Mouse (Mus musculus) forelimb bud, embryonic 11.5 days (tissue): Measurements from ENCODE around the gene Syf2.

Experiments used
- DNase-seq: peaks from one replicate; pipeline ENCODE4 v3.0.0-alpha.2; 2012; ENCODE audit warnings: low read depth, low spot score

Syf2 gene

GRCm38 (mm10) chr4:134975261-134975928 is 44.7 kb downstream of the Syf2 start:
- peak; percentile 61 for DNase-seq

GRCm38 (mm10) chr4:134975929-134976308 is 45.2 kb downstream of the Syf2 start:
- DNase-seq: no peak

GRCm38 (mm10) chr4:134978930-134979329 is 48.2 kb downstream of the Syf2 start:
- DNase-seq: no peak

- DNase-seq: no peak
These were observed 51.3 kb downstream of the Syf2 start for GRCm38 (mm10) chr4:134981959-134982431.

- no peak for DNase-seq
These were observed 52.4 kb downstream of the Syf2 start for GRCm38 (mm10) chr4:134983136-134983535.

GRCm38 (mm10) chr4:134984555-134984954 is 53.9 kb downstream of the Syf2 start:
- no peak for DNase-seq

- no peak for DNase-seq
These were observed 55.1 kb downstream of the Syf2 start for GRCm38 (mm10) chr4:134985626-134986335.

- DNase-seq: no peak
These were observed 55.6 kb downstream of the Syf2 start for GRCm38 (mm10) chr4:134986336-134986635.

GRCm38 (mm10) chr4:134986963-134987362 is 56.3 kb downstream of the Syf2 start:
- no peak for DNase-seq
